Mouse (Mus musculus) liver, adult 2 months (tissue): Measurements from ENCODE around the gene A230050P20Rik. TPM values are rescaled to one million over a fixed set of nuclear protein-coding genes. Genes with fewer than 3 reads are reported as not detected.
A peak's percentile ranks its signal among the peaks of the same experiment; 100 is the strongest.

Experiments
- DNase-seq: peaks from one replicate; pipeline ENCODE4 v3.0.0-alpha.2; 2011; ENCODE audit warnings: low read depth, low spot score; ENCODE audit errors: extremely low read depth
- H3K27ac ChIP-seq: fragments of 200-500 bp; replicated peaks from 2 replicates; pipeline ENCODE4 v1.5.1; 2012; ENCODE audit warnings: low read depth, mild to moderate bottlenecking, control low read depth, inconsistent platforms, low read length; ENCODE audit not compliant: insufficient read depth
- H3K27me3 ChIP-seq: fragments of 200-500 bp; 2 replicates; pipeline ENCODE4 v1.6.1; 2012; ENCODE audit warnings: mild to moderate bottlenecking, moderate library complexity, low read length, inconsistent platforms; ENCODE audit not compliant: control insufficient read depth, insufficient read depth
- H3K36me3 ChIP-seq: fragments of 200-500 bp; 2 replicates; pipeline ENCODE4 v1.6.1; 2012; ENCODE audit warnings: low read length, inconsistent platforms; ENCODE audit not compliant: control insufficient read depth, insufficient read depth
- H3K4me1 ChIP-seq: fragments of 200-500 bp; 2 replicates; pipeline ENCODE4 v1.6.1; 2011; ENCODE audit warnings: low read length; ENCODE audit not compliant: control insufficient read depth, insufficient read depth
- H3K4me3 ChIP-seq: fragments of 200-500 bp; 2 replicates; pipeline ENCODE4 v1.5.1; 2011; ENCODE audit warnings: low read depth, mild to moderate bottlenecking, control low read depth, low read length, moderate library complexity; ENCODE audit not compliant: insufficient read depth
- H3K79me2 ChIP-seq: fragments of 200-500 bp; 2 replicates; pipeline ENCODE4 v1.6.1; 2012; ENCODE audit warnings: inconsistent platforms, mild to moderate bottlenecking, low read length, moderate library complexity; ENCODE audit not compliant: control insufficient read depth, insufficient read depth
- H3K9ac ChIP-seq: fragments of 200-500 bp; 2 replicates; pipeline ENCODE4 v1.6.1; 2012; ENCODE audit warnings: low read depth, mild to moderate bottlenecking, control low read depth, inconsistent platforms, low read length
- CTCF ChIP-seq: fragments of 200-500 bp; IDR thresholded peaks from 2 replicates; pipeline ENCODE4 v1.5.1; 2011; ENCODE audit warnings: low read depth, low read length, control low read depth
- POLR2A ChIP-seq: fragments of 200-500 bp; IDR thresholded peaks from 2 replicates; pipeline ENCODE4 v1.6.1; 2011; ENCODE audit warnings: low read length, control low read depth; ENCODE audit not compliant: insufficient read depth; ENCODE audit errors: extremely low read depth
- WGBS: fragments of 180-500 bp; shearing (Covaris S2); methylation state at CpG from one replicate; pipeline ENCODE4 v1.1.7; 2018; 5-methylcytosine and 5-hydroxymethylcytosine counted together
- polyA plus RNA-seq: library from polyadenylated mRNA; depleted of rRNA; stranded (reverse); fragments of >200 nt; gene quantifications from 2 replicates; pipeline ENCODE4 v1.2.3, GENCODE M21; 2012; rRNA removed
- total RNA-seq: library from RNA; depleted of rRNA; stranded (reverse); fragments of >200 nt; gene quantifications from 2 replicates; pipeline ENCODE4 v1.2.3, GENCODE M21; 2014; rRNA removed

A230050P20Rik gene
- total and polyA plus RNA-seq, 2 experiments = 14.8 to 186 TPM

DNA sequence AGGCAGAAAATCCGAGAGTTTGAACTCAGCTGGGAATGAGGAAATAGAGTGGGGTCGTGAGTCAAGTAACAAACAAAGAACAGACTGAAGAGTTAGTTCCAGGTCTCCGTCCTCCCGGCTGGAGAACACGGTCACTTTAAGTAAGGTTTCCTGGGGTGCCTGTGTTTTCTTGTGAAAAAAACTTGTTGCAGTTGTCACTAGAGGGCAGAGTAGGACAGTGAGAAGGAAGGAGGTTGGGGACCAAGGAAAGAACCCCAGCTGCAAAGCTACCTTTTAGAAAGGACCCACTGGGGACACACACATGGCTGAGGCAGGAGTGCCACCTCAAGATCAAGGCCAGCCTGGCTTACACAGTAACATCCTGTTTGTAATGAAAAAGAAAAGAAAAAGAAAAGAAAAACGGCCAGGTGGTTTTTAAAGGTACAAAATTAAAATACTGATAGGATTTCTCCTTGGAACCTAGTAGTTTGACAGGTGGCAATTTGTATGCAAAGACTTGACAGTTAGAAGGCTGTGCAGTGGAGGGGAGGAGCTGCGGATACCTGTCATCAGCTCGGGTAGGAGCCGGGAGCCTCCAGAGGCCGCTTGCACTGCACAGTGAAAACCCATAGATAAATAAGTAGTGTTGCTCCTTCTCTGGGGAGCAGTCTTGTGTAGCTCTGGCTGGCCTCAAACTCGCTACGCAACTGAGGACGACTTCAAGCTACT lies 33.2 kb downstream of the A230050P20Rik start:
- no peak overlapping the region for H3K4me3 ChIP-seq
- WGBS = 16% methylated on average over 13 of the region's 13 CpGs

DNA sequence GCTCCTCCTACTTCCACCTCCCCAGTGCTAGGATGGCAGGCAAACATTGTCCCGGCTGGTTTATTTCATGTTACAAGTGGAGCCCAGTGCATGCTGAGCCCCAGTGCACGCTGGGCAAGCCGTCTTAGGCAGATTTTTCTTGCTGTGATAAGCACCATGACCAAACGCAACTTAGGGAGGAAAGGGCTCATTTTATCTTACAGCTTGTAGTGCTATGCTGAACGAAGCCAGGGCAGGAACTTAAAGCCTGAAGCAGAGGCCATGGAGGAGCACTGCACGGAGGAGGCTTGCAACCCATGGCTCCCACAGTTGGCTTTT lies 33.7 kb downstream of the A230050P20Rik start:
- peaks cover 12% of the 10 kb centered on the region for H3K4me1 ChIP-seq
- H3K27me3 ChIP-seq = no peaks in the 10 kb centered on the region
- no peak overlapping the region for H3K9ac ChIP-seq
- peaks cover 12% of the 10 kb centered on the region; the same call in 1 of the 2 replicates for H3K79me2 ChIP-seq
- no peak overlapping the region for H3K27ac ChIP-seq
- no peaks in the 10 kb centered on the region for H3K36me3 ChIP-seq
- H3K4me3 ChIP-seq = no peak overlapping the region
- DNase-seq = no peak
- TF ChIP-seq POLR2A (no peak), CTCF (no peak)
- 53% methylated on average over 6 of the region's 6 CpGs for WGBS

More for the DNA sequence above, 33.2 kb downstream of the A230050P20Rik start:
- DNase-seq = peak; percentile 65
- no peaks in the 10 kb centered on the region for H3K36me3 ChIP-seq
- peaks cover 17% of the 10 kb centered on the region; the same call in 1 of the 2 replicates for H3K79me2 ChIP-seq
- H3K27me3 ChIP-seq = no peaks in the 10 kb centered on the region
- no peak overlapping the region for H3K9ac ChIP-seq
- H3K4me1 ChIP-seq = peaks cover 15% of the 10 kb centered on the region
- TF ChIP-seq CTCF = peak; percentile 59
- no peak for TF ChIP-seq POLR2A
- no peak overlapping the region for H3K27ac ChIP-seq

DNA sequence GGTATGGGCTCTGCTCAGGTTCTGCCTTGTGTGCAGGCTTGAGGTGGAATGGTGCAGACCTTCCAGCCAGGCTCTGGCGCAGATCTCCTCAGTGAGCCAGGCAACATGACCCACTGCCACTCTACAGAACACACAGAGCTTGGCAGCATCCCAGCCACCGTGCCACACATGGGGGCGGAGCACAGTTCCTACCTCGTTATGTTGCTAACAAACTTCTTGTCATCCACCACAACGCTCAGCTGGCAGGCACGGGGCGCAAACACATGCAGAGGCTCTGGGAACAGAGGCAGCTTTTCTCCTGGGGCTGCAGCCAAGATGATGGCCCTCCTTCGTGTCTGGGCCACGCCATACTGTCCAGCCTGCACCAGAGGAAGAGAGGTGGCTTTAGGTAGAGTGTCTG lies 41.5 kb downstream of the A230050P20Rik start:
- TF ChIP-seq POLR2A (no peak), CTCF (no peak)
- no peak overlapping the region for H3K27ac ChIP-seq
- no peak overlapping the region for H3K4me3 ChIP-seq
- H3K79me2 ChIP-seq = no peaks in the 10 kb centered on the region
- no peaks in the 10 kb centered on the region for H3K27me3 ChIP-seq
- H3K36me3 ChIP-seq = peaks cover 9% of the 10 kb centered on the region
- 90% methylated on average over 9 of the region's 9 CpGs for WGBS
- no peak for DNase-seq
- H3K9ac ChIP-seq = no peak overlapping the region
- no peaks in the 10 kb centered on the region for H3K4me1 ChIP-seq

DNA sequence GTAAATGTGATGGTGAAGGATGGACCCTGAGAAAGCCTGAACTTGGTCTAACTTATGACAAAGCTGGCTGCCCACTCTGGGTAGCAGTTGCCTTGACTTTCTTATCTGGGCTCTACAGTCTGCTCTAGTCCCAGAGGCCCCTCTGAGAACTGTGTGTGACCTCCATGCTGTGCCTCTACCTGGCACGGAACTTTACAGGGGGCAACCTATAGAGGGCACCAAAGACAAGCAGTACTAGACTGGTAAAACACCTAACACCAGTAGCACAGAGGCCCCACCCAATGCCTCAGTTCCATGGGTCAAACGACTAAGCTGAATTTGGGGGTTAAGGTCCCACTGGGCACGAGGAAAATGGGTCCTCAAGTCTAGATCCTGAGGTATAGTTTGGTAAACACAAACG lies 47.7 kb downstream of the A230050P20Rik start:
- no peak for TF ChIP-seq POLR2A
- TF ChIP-seq CTCF = peak; percentile 48; the same call in 1 of the 2 replicates
- Histone ChIP-seq H3K4me3 (no peak overlapping the region), H3K27me3 (no peaks in the 10 kb centered on the region), H3K79me2 (no peaks in the 10 kb centered on the region), H3K27ac (no peak overlapping the region), H3K9ac (no peak overlapping the region), H3K4me1 (no peaks in the 10 kb centered on the region), H3K36me3 (peaks cover 5% of the 10 kb centered on the region; the same call in 1 of the 2 replicates)
- peak; percentile 16 for DNase-seq
- 76% methylated on average over 4 of the region's 4 CpGs for WGBS

DNA sequence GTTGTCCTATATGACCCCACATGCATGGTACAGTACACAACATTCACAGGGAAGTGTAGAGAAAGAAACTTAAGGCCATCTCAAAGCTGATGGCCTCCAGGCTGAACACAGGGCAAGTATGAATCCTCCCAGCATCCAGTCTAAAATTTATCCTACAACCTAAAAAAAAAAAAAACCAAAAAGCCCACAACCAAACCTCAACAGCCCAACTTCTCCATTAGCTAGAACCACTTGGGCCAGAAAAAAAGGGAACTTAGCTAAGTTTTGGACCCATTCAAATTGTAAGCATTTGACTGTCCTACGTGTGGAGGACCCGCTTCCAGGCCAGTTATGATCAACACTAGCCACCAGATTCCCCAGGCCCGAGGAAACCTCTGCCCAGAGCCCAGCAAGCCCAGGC lies 54.8 kb downstream of the A230050P20Rik start:
- Histone ChIP-seq H3K36me3 (no peaks in the 10 kb centered on the region; the same call in 1 of the 2 replicates), H3K79me2 (no peaks in the 10 kb centered on the region), H3K4me3 (no peak overlapping the region), H3K9ac (no peak overlapping the region), H3K27me3 (no peaks in the 10 kb centered on the region), H3K4me1 (no peaks in the 10 kb centered on the region), H3K27ac (no peak overlapping the region)
- no peak for DNase-seq
- no peak for TF ChIP-seq CTCF
- TF ChIP-seq POLR2A = no peak
- 91% methylated on average over 3 of the region's 3 CpGs for WGBS

Other genes starting within 250 kb of the A230050P20Rik start
- 63.5 and 72.7 TPM in 2 replicates for gene Ubl5, start 225.8 kb upstream of the A230050P20Rik start, total RNA-seq
- gene Ubl5, start 225.8 kb upstream of the A230050P20Rik start, polyA plus RNA-seq = 261 and 273 TPM in 2 replicates
- gene Fbxl12, start 223.9 kb upstream of the A230050P20Rik start, total RNA-seq = 2.7 and 2.8 TPM in 2 replicates
- gene Fbxl12, start 223.9 kb upstream of the A230050P20Rik start, polyA plus RNA-seq = 9.5 and 16.2 TPM in 2 replicates
- 7.4 and 8.1 TPM in 2 replicates for gene Pin1, start 216.5 kb upstream of the A230050P20Rik start, total RNA-seq
- gene Pin1, start 216.5 kb upstream of the A230050P20Rik start, polyA plus RNA-seq = 9.0 and 9.5 TPM in 2 replicates
- gene Olfm2, start 122.3 kb upstream of the A230050P20Rik start, total RNA-seq = 0.09 and 0.34 TPM in 2 replicates
- gene Olfm2, start 122.3 kb upstream of the A230050P20Rik start, polyA plus RNA-seq = 0.14 and 0.72 TPM in 2 replicates
- gene Col5a3, start 53.6 kb upstream of the A230050P20Rik start, total RNA-seq = 0.83 and 2.1 TPM in 2 replicates
- 2.9 and 6.4 TPM in 2 replicates for gene Col5a3, start 53.6 kb upstream of the A230050P20Rik start, polyA plus RNA-seq
- gene Rdh8, start 50.1 kb upstream of the A230050P20Rik start, total RNA-seq = not detected in 2 replicates
- not detected in 2 replicates for gene Rdh8, start 50.1 kb upstream of the A230050P20Rik start, polyA plus RNA-seq
- gene Angptl6, start 11.1 kb downstream of the A230050P20Rik start, total RNA-seq = 17.6 and 27.9 TPM in 2 replicates
- 44.1 and 47.4 TPM in 2 replicates for gene Angptl6, start 11.1 kb downstream of the A230050P20Rik start, polyA plus RNA-seq
- 6.5 and 12.5 TPM in 2 replicates for gene Ppan, start 19.5 kb downstream of the A230050P20Rik start, total RNA-seq
- 32.6 and 69.6 TPM in 2 replicates for gene Ppan, start 19.5 kb downstream of the A230050P20Rik start, polyA plus RNA-seq
- gene Eif3g, start 30.0 kb downstream of the A230050P20Rik start, total RNA-seq = 51.7 and 60.4 TPM in 2 replicates
- 91.8 and 98.3 TPM in 2 replicates for gene Eif3g, start 30.0 kb downstream of the A230050P20Rik start, polyA plus RNA-seq
- gene Dnmt1, start 91.2 kb downstream of the A230050P20Rik start, total RNA-seq = 5.3 and 6.6 TPM in 2 replicates
- gene Dnmt1, start 91.2 kb downstream of the A230050P20Rik start, polyA plus RNA-seq = 4.4 and 5.5 TPM in 2 replicates
- 1.2 and 2.1 TPM in 2 replicates for gene S1pr2, start 108.1 kb downstream of the A230050P20Rik start, total RNA-seq
- 2.9 and 3.9 TPM in 2 replicates for gene S1pr2, start 108.1 kb downstream of the A230050P20Rik start, polyA plus RNA-seq
- gene Mrpl4, start 134.1 kb downstream of the A230050P20Rik start, total RNA-seq = 16.0 and 21.9 TPM in 2 replicates
- 72.4 and 79.8 TPM in 2 replicates for gene Mrpl4, start 134.1 kb downstream of the A230050P20Rik start, polyA plus RNA-seq
- 8.6 and 9.6 TPM in 2 replicates for gene Icam1, start 147.3 kb downstream of the A230050P20Rik start, total RNA-seq
- gene Icam1, start 147.3 kb downstream of the A230050P20Rik start, polyA plus RNA-seq = 5.8 and 11.6 TPM in 2 replicates
- gene Icam4, start 160.7 kb downstream of the A230050P20Rik start, total RNA-seq = 0.28 TPM in 1 of 2 replicates, not detected in the other
- 0.62 and 0.81 TPM in 2 replicates for gene Icam4, start 160.7 kb downstream of the A230050P20Rik start, polyA plus RNA-seq
- gene Icam5, start 163.4 kb downstream of the A230050P20Rik start, total RNA-seq = 0.07 TPM in 1 of 2 replicates, not detected in the other
- 0.02 and 0.09 TPM in 2 replicates for gene Icam5, start 163.4 kb downstream of the A230050P20Rik start, polyA plus RNA-seq
- gene Zglp1, start 198.5 kb downstream of the A230050P20Rik start, total RNA-seq = not detected in 2 replicates
- gene Zglp1, start 198.5 kb downstream of the A230050P20Rik start, polyA plus RNA-seq = 0.39 TPM in 1 of 2 replicates, not detected in the other
- 0.46 and 0.54 TPM in 2 replicates for gene Gm49373, start 204.5 kb downstream of the A230050P20Rik start, total RNA-seq
- 0.05 and 0.10 TPM in 2 replicates for gene Gm49373, start 204.5 kb downstream of the A230050P20Rik start, polyA plus RNA-seq
- 30.6 and 31.1 TPM in 2 replicates for gene Fdx1l, start 205.0 kb downstream of the A230050P20Rik start, total RNA-seq
- gene Fdx1l, start 205.0 kb downstream of the A230050P20Rik start, polyA plus RNA-seq = 45.3 and 50.3 TPM in 2 replicates
- 2.0 and 2.5 TPM in 2 replicates for gene Gm38431, start 223.4 kb downstream of the A230050P20Rik start, total RNA-seq
- 3.4 and 5.8 TPM in 2 replicates for gene Gm38431, start 223.4 kb downstream of the A230050P20Rik start, polyA plus RNA-seq
- 1.8 and 5.3 TPM in 2 replicates for gene Raver1, start 223.4 kb downstream of the A230050P20Rik start, total RNA-seq
- gene Raver1, start 223.4 kb downstream of the A230050P20Rik start, polyA plus RNA-seq = 19.6 and 22.1 TPM in 2 replicates